Mouse (Mus musculus) liver, embryonic 16.5 days (tissue): Measurements from ENCODE around the gene Fgf2. TPM values are rescaled to one million over a fixed set of nuclear protein-coding genes. Genes with fewer than 3 reads are reported as not detected.
A peak's percentile ranks its signal among the peaks of the same experiment; 100 is the strongest.

Experiments
- ATAC-seq: fragments of 200-750 bp; cut with Nextera tagmentation; 2 replicates; pipeline ENCODE4 v1.8.0; 2017; ENCODE audit warnings: low read depth, mild to moderate bottlenecking, moderate number of reproducible peaks, moderate library complexity
- H3K27ac ChIP-seq: fragments of 300-500 bp; sonication (generic); 2 replicates; pipeline ENCODE4 v1.5.1; 2014; ENCODE audit warnings: mild to moderate bottlenecking, low read length
- H3K27me3 ChIP-seq: fragments of 300-500 bp; sonication (generic); 2 replicates; pipeline ENCODE4 v1.6.1; 2014; ENCODE audit warnings: low read depth, low read length, mixed read lengths; ENCODE audit not compliant: control insufficient read depth, insufficient read depth
- H3K36me3 ChIP-seq: fragments of 300-500 bp; sonication (generic); 2 replicates; pipeline ENCODE4 v1.6.1; 2014; ENCODE audit warnings: mild to moderate bottlenecking; ENCODE audit not compliant: control insufficient read depth, insufficient read depth
- H3K4me1 ChIP-seq: fragments of 300-500 bp; sonication (generic); 2 replicates; pipeline ENCODE4 v1.6.1; 2014; ENCODE audit warnings: low read depth, low read length, mixed read lengths; ENCODE audit not compliant: control insufficient read depth
- H3K4me2 ChIP-seq: fragments of 300-500 bp; sonication (generic); 2 replicates; pipeline ENCODE4 v1.6.1; 2014; ENCODE audit warnings: low read depth, low read length, mixed read lengths
- H3K4me3 ChIP-seq: fragments of 300-500 bp; sonication (generic); 2 replicates; pipeline ENCODE4 v1.5.1; 2014; ENCODE audit warnings: low read depth, mild to moderate bottlenecking, low read length
- H3K9ac ChIP-seq: fragments of 300-500 bp; sonication (generic); 2 replicates; pipeline ENCODE4 v1.6.1; 2014; ENCODE audit warnings: low read depth, low read length
- H3K9me3 ChIP-seq: fragments of 300-500 bp; sonication (generic); replicated peaks from 2 replicates; pipeline ENCODE4 v1.6.1; 2016; ENCODE audit warnings: low read length; ENCODE audit not compliant: control insufficient read depth
- WGBS: fragments of 180-500 bp; shearing (Covaris S2); extraction: QIAGEN DNeasy Blood & Tissue Kit; methylation state at CpG from one replicate; pipeline ENCODE4 v1.1.7; 2014; ENCODE audit not compliant: insufficient replicate concordance; 5-methylcytosine and 5-hydroxymethylcytosine counted together
- polyA plus RNA-seq: library from polyadenylated mRNA; unstranded; fragments of >200 nt; fragmentation: Nextera tagmentation; extraction: Ambion mirVana; gene quantifications from 2 replicates; pipeline ENCODE4 v1.2.1, GENCODE M21; 2015

Gene Fgf2
- polyA plus RNA-seq = 0.15 and 0.73 TPM in 2 replicates

DNA sequence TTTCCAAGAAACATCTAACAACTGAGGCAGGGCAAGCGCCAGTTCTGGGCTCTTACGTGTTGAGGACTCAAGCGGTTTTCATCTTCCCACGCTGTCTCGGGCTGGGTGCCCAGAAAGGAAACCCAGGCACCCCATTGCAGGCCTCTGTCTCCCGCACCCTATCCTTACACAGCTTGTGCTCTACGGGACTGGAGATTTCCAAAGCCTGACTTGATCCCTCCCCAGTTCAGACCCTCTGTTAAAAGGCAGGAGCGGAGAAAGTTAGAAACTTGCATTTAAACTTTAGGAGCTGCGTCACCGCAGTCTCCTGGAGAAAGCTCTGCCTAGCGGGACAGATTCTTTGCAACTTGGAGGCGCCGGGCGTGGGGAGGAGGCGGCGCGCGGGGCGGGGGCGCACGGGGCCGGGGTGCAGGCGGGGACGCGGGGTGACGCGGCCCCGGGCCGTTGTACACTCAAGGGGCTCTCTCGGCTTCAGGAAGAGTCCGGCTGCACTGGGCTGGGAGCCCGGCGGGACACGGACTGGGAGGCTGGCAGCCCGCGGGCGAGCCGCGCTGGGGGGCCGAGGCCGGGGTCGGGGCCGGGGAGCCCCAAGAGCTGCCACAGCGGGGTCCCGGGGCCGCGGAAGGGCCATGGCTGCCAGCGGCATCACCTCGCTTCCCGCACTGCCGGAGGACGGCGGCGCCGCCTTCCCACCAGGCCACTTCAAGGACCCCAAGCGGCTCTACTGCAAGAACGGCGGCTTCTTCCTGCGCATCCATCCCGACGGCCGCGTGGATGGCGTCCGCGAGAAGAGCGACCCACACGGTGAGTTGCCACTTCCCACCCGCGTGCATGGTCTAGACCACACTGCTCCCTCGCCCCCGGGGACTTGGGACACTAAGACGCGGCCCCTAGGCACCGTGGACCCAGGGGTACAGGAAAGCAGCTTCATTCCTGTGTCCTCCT is at the start of gene Fgf2:
Gene Fgf2 (plus strand): TSS at position 126 of the 945 bp plus-strand sequence.
- Histone ChIP-seq H3K4me2 (peak within 1 kb of the TSS; percentile 75), H3K4me1 (peaks cover 9% of the 10 kb centered on the region), H3K36me3 (no peaks in the 10 kb centered on the region), H3K4me3 (peak within 1 kb of the TSS; percentile 58), H3K27me3 (peaks cover 38% of the 10 kb centered on the region), H3K27ac (no peak within 1 kb of the TSS), H3K9ac (peak within 1 kb of the TSS; percentile 32; the same call in 1 of the 2 replicates), H3K9me3 (no peaks in the 10 kb centered on the region)
- WGBS = under 1% methylated on average over 75 of the region's 75 CpGs
- 0 out of 2 replicates have a peak, but pooled peaks have one; percentile 21 for ATAC-seq

GRCm38 (mm10) chr3:37299470-37299869 is 48.7 kb upstream of the Fgf2 start:
- no peak for ATAC-seq
- H3K9me3 ChIP-seq = no peaks in the 10 kb centered on the region
- peaks cover 5% of the 10 kb centered on the region for H3K4me1 ChIP-seq
- H3K27me3 ChIP-seq = no peaks in the 10 kb centered on the region
- 58% methylated on average over 3 of the region's 3 CpGs for WGBS
- no peak overlapping the region for H3K9ac ChIP-seq
- H3K4me2 ChIP-seq = no peak overlapping the region
- H3K4me3 ChIP-seq = no peak overlapping the region
- H3K27ac ChIP-seq = no peak overlapping the region
- no peaks in the 10 kb centered on the region for H3K36me3 ChIP-seq

- H3K27me3 ChIP-seq = no peaks in the 10 kb centered on the region
- H3K4me1 ChIP-seq = peaks cover 5% of the 10 kb centered on the region
- H3K9me3 ChIP-seq = no peaks in the 10 kb centered on the region
- 25% methylated on average over 12 of the region's 12 CpGs for WGBS
- no peaks in the 10 kb centered on the region for H3K36me3 ChIP-seq
- no peak overlapping the region for H3K9ac ChIP-seq
- H3K4me3 ChIP-seq = no peak overlapping the region
- H3K27ac ChIP-seq = no peak overlapping the region
- ATAC-seq = peak; percentile 59; the same call in 1 of the 2 replicates
- H3K4me2 ChIP-seq = no peak overlapping the region
Observed at GRCm38 (mm10) chr3:37302685-37303084, 45.5 kb upstream of the Fgf2 start.

DNA sequence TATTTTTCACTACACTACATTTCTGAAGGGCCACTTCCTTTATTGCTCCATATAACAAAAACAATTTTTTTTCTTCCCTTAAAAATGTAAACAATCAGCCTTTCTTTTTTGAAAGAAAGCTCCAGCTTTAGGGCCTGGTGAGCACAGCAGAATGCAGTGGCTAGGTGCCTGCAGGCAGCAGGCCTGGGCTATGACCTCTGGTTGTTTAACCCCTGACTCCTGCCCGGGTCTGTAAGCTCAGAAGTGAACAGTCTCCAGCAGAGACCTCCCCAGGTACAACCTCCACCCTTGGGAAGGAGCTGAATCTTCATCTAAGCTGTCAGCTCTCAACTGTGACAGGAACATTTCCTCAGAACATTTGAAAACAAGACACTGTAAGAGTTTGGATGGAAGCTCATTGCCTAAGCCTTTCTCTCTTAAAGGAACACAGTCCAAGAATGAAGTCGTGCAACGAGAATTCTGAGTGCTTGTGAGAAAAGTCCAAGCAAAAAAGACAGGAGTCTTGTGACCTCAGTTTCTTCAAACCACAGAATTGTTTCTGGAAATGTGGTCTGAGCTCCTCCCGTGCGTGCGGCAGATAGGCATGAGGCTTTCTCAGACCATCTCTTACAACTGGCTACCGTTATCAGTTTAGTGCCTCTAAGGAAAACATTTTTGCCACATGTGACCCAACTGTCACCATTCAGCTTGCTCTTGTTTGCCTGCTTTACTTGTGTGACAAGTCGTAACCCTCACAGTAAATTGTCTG is 44.6 kb upstream of the Fgf2 start:
- no peaks in the 10 kb centered on the region for H3K27me3 ChIP-seq
- no peak overlapping the region for H3K4me2 ChIP-seq
- H3K9ac ChIP-seq = no peak overlapping the region
- peak; percentile 76 for ATAC-seq
- H3K4me1 ChIP-seq = peaks cover 5% of the 10 kb centered on the region
- no peaks in the 10 kb centered on the region for H3K36me3 ChIP-seq
- no peaks in the 10 kb centered on the region for H3K9me3 ChIP-seq
- WGBS = 15% methylated on average over 8 of the region's 8 CpGs
- H3K27ac ChIP-seq = peak overlapping the region; percentile 63
- no peak overlapping the region for H3K4me3 ChIP-seq

- Histone ChIP-seq H3K4me1 (peaks cover 11% of the 10 kb centered on the region), H3K9me3 (no peaks in the 10 kb centered on the region), H3K27me3 (no peaks in the 10 kb centered on the region), H3K9ac (peak overlapping the region; percentile 89), H3K36me3 (no peaks in the 10 kb centered on the region), H3K4me3 (peak overlapping the region; percentile 92), H3K4me2 (peak overlapping the region; percentile 95), H3K27ac (no peak overlapping the region)
- 0% methylated on average over 10 of the region's 10 CpGs for WGBS
- peak; percentile 33 for ATAC-seq
Observed at GRCm38 (mm10) chr3:37311897-37312369, 36.2 kb upstream of the Fgf2 start.

GRCm38 (mm10) chr3:37312370-37312941 is 35.7 kb upstream of the Fgf2 start, which contains the start of the genes Bbs12 and Cetn4:
TSS of gene Bbs12 (plus strand) at chr3:37312554.
TSS of gene Cetn4 (minus strand) at chr3:37312708.
- peaks cover 11% of the 10 kb centered on the region for H3K4me1 ChIP-seq
- H3K4me3 ChIP-seq = peak within 1 kb of the TSS; percentile 92
- H3K36me3 ChIP-seq = no peaks in the 10 kb centered on the region
- H3K4me2 ChIP-seq = peak within 1 kb of the TSS; percentile 95
- peak within 1 kb of the TSS; percentile 89 for H3K9ac ChIP-seq
- H3K27me3 ChIP-seq = no peaks in the 10 kb centered on the region
- under 1% methylated on average over 54 of the region's 54 CpGs for whole genome bisulfite sequencing
- H3K9me3 ChIP-seq = no peaks in the 10 kb centered on the region
- H3K27ac ChIP-seq = peak within 1 kb of the TSS; percentile 44
- peak; percentile 99 for ATAC-seq

DNA sequence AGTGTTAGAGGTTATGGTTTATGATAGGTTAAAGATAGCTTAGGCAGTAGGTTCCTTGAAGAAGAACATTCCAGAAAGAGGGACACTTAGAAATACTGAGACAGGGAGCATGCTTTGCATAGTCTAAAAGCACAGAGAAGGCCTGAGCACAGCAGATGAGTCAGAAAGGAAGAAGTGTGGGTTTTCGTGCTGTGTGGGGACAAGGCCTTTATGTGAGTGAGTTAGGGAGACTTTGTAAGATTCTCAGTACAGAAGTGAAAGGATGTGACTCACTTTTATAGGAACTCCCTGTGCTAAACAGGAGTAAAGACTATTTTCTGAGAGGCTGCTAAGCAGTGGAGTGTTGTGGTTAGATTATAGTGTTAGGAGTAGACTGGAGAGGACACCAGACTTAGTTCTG is 34.8 kb upstream of the Fgf2 start:
- Histone ChIP-seq H3K27me3 (no peaks in the 10 kb centered on the region), H3K9me3 (no peaks in the 10 kb centered on the region), H3K9ac (peak overlapping the region; percentile 11; the same call in 1 of the 2 replicates), H3K36me3 (no peaks in the 10 kb centered on the region), H3K4me2 (peak overlapping the region; percentile 95), H3K27ac (no peak overlapping the region; the same call in 1 of the 2 replicates), H3K4me3 (peak overlapping the region; percentile 92), H3K4me1 (peaks cover 11% of the 10 kb centered on the region)
- WGBS = 10% methylated on average over 1 of the region's 1 CpGs
- ATAC-seq = no peak

- no peak overlapping the region for H3K4me3 ChIP-seq
- H3K36me3 ChIP-seq = no peaks in the 10 kb centered on the region; the same call in 1 of the 2 replicates
- H3K27ac ChIP-seq = no peak overlapping the region
- H3K27me3 ChIP-seq = no peaks in the 10 kb centered on the region
- H3K4me1 ChIP-seq = peaks cover 11% of the 10 kb centered on the region
- H3K9ac ChIP-seq = no peak overlapping the region
- ATAC-seq = no peak
- 83% methylated on average over 1 of the region's 1 CpGs for WGBS
- H3K4me2 ChIP-seq = no peak overlapping the region
- no peaks in the 10 kb centered on the region for H3K9me3 ChIP-seq
Observed at GRCm38 (mm10) chr3:37316233-37316632, 31.9 kb upstream of the Fgf2 start.
